In genomic region chr5:33593620-33594019, GRCm38 (mm10) we compare ENCODE assay signal across 10 mouse cellular contexts. TPM values are rescaled to one million over a fixed set of nuclear protein-coding genes. Genes with fewer than 3 reads are reported as not detected.
DNase-seq lines count a peak whose midpoint lies in the region; ATAC-seq and TF ChIP-seq lines count a peak whose summit lies in the region.
"Had no signal": no experiment of that assay in that cellular context is flagged by ENCODE, and none has a peak within 500 bp of the region (broad histone marks: within the 10 kb centered on the region; RNA-seq: fewer than 3 reads in every experiment).

No protein-coding gene starts in this region.

- in situ Hi-C loops in ES-E14 (cut with MboI; ENCODE audit: low sequenced_read_pairs in 2 of 2, unreplicated experiment in 2 of 2) = loop anchor here (5.0 to 25.0 kb wide), 2 partner anchors 201 to 206 kb away; partner anchors contain the start of gene Uvssa (in 1 of the 2)

- H3K27ac ChIP-seq in kidney, postnatal 0 days = no peak overlapping the region
- no peak overlapping the region for H3K27ac ChIP-seq in ES-E14 (ENCODE audit: insufficient read depth, low read depth, low read length, poor library complexity, severe bottlenecking)
- no peak overlapping the region for H3K27ac ChIP-seq in neural tube, embryonic 15.5 days (replicated peaks)
- H3K27ac ChIP-seq in heart, embryonic 10.5 days = no peak overlapping the region
- H3K27ac ChIP-seq: forebrain, embryonic 15.5 days had no signal

- H3K9ac ChIP-seq in kidney, postnatal 0 days (ENCODE audit: low read depth, low read length) = no peak overlapping the region
- H3K9ac ChIP-seq in ES-E14 (ENCODE audit: insufficient read depth, low read depth, low read length, poor library complexity, severe bottlenecking) = no peak overlapping the region
- H3K9ac ChIP-seq in neural tube, embryonic 15.5 days (replicated peaks) = no peak overlapping the region
- H3K9ac ChIP-seq: forebrain, embryonic 15.5 days had no signal

- no peak overlapping the region for H3K4me2 ChIP-seq in kidney, postnatal 0 days (ENCODE audit: low read length)
- H3K4me2 ChIP-seq in neural tube, embryonic 15.5 days = no peak overlapping the region
- H3K4me2 ChIP-seq: forebrain, embryonic 15.5 days had no signal

- H3K4me3 ChIP-seq in kidney, postnatal 0 days (replicated peaks; ENCODE audit: low read depth, low read length) = no peak overlapping the region
- no peak overlapping the region for H3K4me3 ChIP-seq in ES-E14 (ENCODE audit: insufficient read depth in 1 of 2, low read depth in 1 of 2, low read length in 2 of 2, poor library complexity in 1 of 2, severe bottlenecking in 1 of 2)
- no peak overlapping the region for H3K4me3 ChIP-seq in neural tube, embryonic 15.5 days (replicated peaks)
- H3K4me3 ChIP-seq in heart, embryonic 10.5 days = no peak overlapping the region
- H3K4me3 ChIP-seq: forebrain, embryonic 15.5 days had no signal

- TF ChIP-seq CTCF in kidney, postnatal 0 days (IDR thresholded peaks at IDR 0.05; ENCODE audit: low read depth) = peak; percentile 58

- WGBS in kidney, postnatal 0 days = 45% methylated on average over 2 of the region's 2 CpGs
- 42% methylated on average over 2 of the region's 2 CpGs for WGBS in neural tube, embryonic 15.5 days
- 42% methylated on average over 2 of the region's 2 CpGs for WGBS in heart, embryonic 10.5 days

- no peaks in the 10 kb centered on the region for H3K27me3 ChIP-seq in kidney, postnatal 0 days (ENCODE audit: insufficient read depth, low read length)
- H3K27me3 ChIP-seq in neural tube, embryonic 15.5 days (replicated peaks) = no peaks in the 10 kb centered on the region
- H3K27me3 ChIP-seq in heart, embryonic 10.5 days (ENCODE audit: insufficient read depth, poor library complexity, severe bottlenecking) = no peaks in the 10 kb centered on the region
- H3K27me3 ChIP-seq: forebrain, embryonic 15.5 days had no signal

- H3K36me3 ChIP-seq in kidney, postnatal 0 days (ENCODE audit: insufficient read depth, low read length) = no peaks in the 10 kb centered on the region
- H3K36me3 ChIP-seq in ES-E14 (ENCODE audit: control insufficient read depth, insufficient read depth, low read length, poor library complexity, severe bottlenecking) = no peaks in the 10 kb centered on the region
- no peaks in the 10 kb centered on the region for H3K36me3 ChIP-seq in neural tube, embryonic 15.5 days
- H3K36me3 ChIP-seq in heart, embryonic 10.5 days = peaks cover 6% of the 10 kb centered on the region
- H3K36me3 ChIP-seq: forebrain, embryonic 15.5 days had no signal

- H3K4me1 ChIP-seq in kidney, postnatal 0 days (replicated peaks; ENCODE audit: insufficient read depth, low read length) = no peaks in the 10 kb centered on the region
- H3K4me1 ChIP-seq in ES-E14 (ENCODE audit: control insufficient read depth in 2 of 2, insufficient read depth in 2 of 2, low read length in 2 of 2, poor library complexity in 1 of 2) = no peaks in the 10 kb centered on the region
- H3K4me1 ChIP-seq in neural tube, embryonic 15.5 days = peaks cover 7% of the 10 kb centered on the region; the same call in 1 of the 2 replicates
- no peaks in the 10 kb centered on the region for H3K4me1 ChIP-seq in heart, embryonic 10.5 days
- H3K4me1 ChIP-seq: forebrain, embryonic 15.5 days had no signal

- 0 out of 2 replicates have a peak, but pooled peaks have one; percentile 25 for ATAC-seq in kidney, postnatal 0 days (replicated peaks; ENCODE audit: low FRiP score, low read depth)
- 0 out of 2 replicates have a peak, but pooled peaks have one; percentile 39 for ATAC-seq in neural tube, embryonic 15.5 days (ENCODE audit: low FRiP score)
- ATAC-seq: forebrain, embryonic 15.5 days had no signal

- H3K9me3 ChIP-seq in kidney, postnatal 0 days (replicated peaks; ENCODE audit: low read length) = no peaks in the 10 kb centered on the region
- no peaks in the 10 kb centered on the region for H3K9me3 ChIP-seq in ES-E14 (ENCODE audit: control insufficient read depth, insufficient read depth, low read depth, low read length)
- no peaks in the 10 kb centered on the region for H3K9me3 ChIP-seq in neural tube, embryonic 15.5 days (replicated peaks)
- H3K9me3 ChIP-seq in heart, embryonic 10.5 days = no peaks in the 10 kb centered on the region
- H3K9me3 ChIP-seq: forebrain, embryonic 15.5 days had no signal

- peak; percentile 46 for DNase-seq in kidney, postnatal 0 days (ENCODE audit: low spot score)
- DNase-seq in kidney, postnatal 25 days = no peak
- peak; percentile 26 for DNase-seq in ES-E14 (ENCODE audit: low read depth, low spot score)
- peak; percentile 44 for DNase-seq in embryo, embryonic 10.5 days (ENCODE audit: low spot score)
- DNase-seq in urinary bladder, postnatal 4 days (ENCODE audit: low spot score in 2 of 2) = no peak
- no peak for DNase-seq in heart, embryonic 10.5 days (ENCODE audit: low spot score)
- no peak for DNase-seq in cerebellum, postnatal 14 days
- DNase-seq: adrenal gland, postnatal 10 days had no signal

TF ChIP-seq in ES-E14, 5 proteins besides CTCF, POLR2A, EP300 and RAD21:
- TF ChIP-seq ZC3H11A (IDR thresholded peaks at IDR 0.05; ENCODE audit: borderline replicate concordance, low read depth, low read length) (no peak), ZNF384 (IDR thresholded peaks at IDR 0.05; ENCODE audit: low read depth, low read length) (no peak), MAFK (IDR thresholded peaks at IDR 0.05; ENCODE audit: insufficient read depth, low read depth, low read length) (no peak), CHD2 (IDR thresholded peaks at IDR 0.05; ENCODE audit: low read depth, low read length) (no peak), HCFC1 (IDR thresholded peaks at IDR 0.05; ENCODE audit: borderline replicate concordance, insufficient read depth, low read length) (no peak)
TF ChIP-seq in ES-E14: peak in this region for 0.

RNA-seq across cellular contexts. Expression of gene Fam53a, which starts 35.8 kb away (rescaled TPM):
- 55.7 and 58.1 TPM in 2 replicates for polyA plus RNA-seq in kidney, postnatal 0 days (2015; fragmentation: Nextera tagmentation; extraction: Ambion mirVana)
- total RNA-seq in ES-E14 (2012; rRNA removed) = 21.4 and 22.4 TPM in 2 replicates
- 25.5 and 31.9 TPM in 2 replicates for polyA plus RNA-seq in neural tube, embryonic 15.5 days (2015; fragmentation: Nextera tagmentation; extraction: Ambion mirVana)
- 65.4 and 67.4 TPM in 2 replicates for polyA plus RNA-seq in heart, embryonic 10.5 days (2016; fragmentation: Nextera tagmentation; extraction: Ambion mirVana)

RNA-seq across cellular contexts. Expression of gene Gm9903, which starts 36.1 kb away (rescaled TPM):
- 0.64 and 0.68 TPM in 2 replicates for polyA plus RNA-seq in kidney, postnatal 0 days (2015; fragmentation: Nextera tagmentation; extraction: Ambion mirVana)
- total RNA-seq in ES-E14 (2012; rRNA removed) = 0.13 TPM in 1 of 2 replicates, not detected in the other
- 0.59 and 0.83 TPM in 2 replicates for polyA plus RNA-seq in neural tube, embryonic 15.5 days (2015; fragmentation: Nextera tagmentation; extraction: Ambion mirVana)
- 0.79 and 1.2 TPM in 2 replicates for polyA plus RNA-seq in heart, embryonic 10.5 days (2016; fragmentation: Nextera tagmentation; extraction: Ambion mirVana)

RNA-seq across cellular contexts. Expression of gene Slbp, which starts 58.8 kb away (rescaled TPM):
- polyA plus RNA-seq in kidney, postnatal 0 days (2015; fragmentation: Nextera tagmentation; extraction: Ambion mirVana) = 146 and 172 TPM in 2 replicates
- total RNA-seq in ES-E14 (2012; rRNA removed) = 98.6 and 123 TPM in 2 replicates
- 120 and 157 TPM in 2 replicates for polyA plus RNA-seq in neural tube, embryonic 15.5 days (2015; fragmentation: Nextera tagmentation; extraction: Ambion mirVana)
- 173 and 225 TPM in 2 replicates for polyA plus RNA-seq in heart, embryonic 10.5 days (2016; fragmentation: Nextera tagmentation; extraction: Ambion mirVana)

Comparison
In these comparisons a context has a peak if more than half of its experiments do, and no peak if none do; other contexts are left out.
1. DNase-seq: peak in kidney, postnatal 0 days (single experiment), ES-E14 (single experiment) and embryo, embryonic 10.5 days (single experiment); none in kidney, postnatal 25 days (0 of 2), urinary bladder, postnatal 4 days (0 of 2), heart, embryonic 10.5 days (single experiment) and cerebellum, postnatal 14 days (0 of 2).